12 mouse cellular contexts compared by ENCODE assay signal in the genomic region with DNA sequence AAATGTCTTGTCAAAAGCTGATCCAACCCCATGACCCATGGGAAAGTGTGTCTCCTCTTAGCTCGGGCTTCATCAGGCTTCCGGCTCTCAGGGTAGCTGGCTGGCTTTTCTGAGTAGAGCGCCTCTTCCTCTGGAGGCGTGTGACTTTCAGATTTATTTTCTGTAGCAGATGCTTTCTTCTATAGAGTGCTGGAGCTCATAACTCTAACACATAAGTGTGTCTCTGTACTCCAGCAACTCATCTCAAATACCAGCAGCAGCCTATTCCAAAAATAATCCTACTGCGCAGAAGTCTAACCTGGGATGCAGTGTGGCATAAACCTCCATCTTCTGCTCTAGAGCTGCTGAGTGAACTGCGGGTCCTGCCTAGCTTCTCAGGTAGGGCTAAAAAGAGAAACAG.
"Had no signal": no experiment of that assay in that cellular context is flagged by ENCODE, and none has a peak within 500 bp of the region (broad histone marks: within the 10 kb centered on the region; RNA-seq: fewer than 3 reads in every experiment).

No protein-coding gene starts in this region.

- DNase-seq: kidney, adult 18-20 months; kidney, postnatal 10 days; kidney, postnatal 4 days; lung, embryonic 14.5 days; lung, postnatal 10 days; lung, postnatal 4 days; midbrain, embryonic 14.5 days; right cerebral cortex, postnatal 25 days; thymus, adult 18-20 months; thymus, postnatal 14 days had no signal

- ATAC-seq: intestine, embryonic 15.5 days; liver, embryonic 12.5 days had no signal
